Mouse (Mus musculus): ENCODE data around the gene Pced1a.

DNA sequence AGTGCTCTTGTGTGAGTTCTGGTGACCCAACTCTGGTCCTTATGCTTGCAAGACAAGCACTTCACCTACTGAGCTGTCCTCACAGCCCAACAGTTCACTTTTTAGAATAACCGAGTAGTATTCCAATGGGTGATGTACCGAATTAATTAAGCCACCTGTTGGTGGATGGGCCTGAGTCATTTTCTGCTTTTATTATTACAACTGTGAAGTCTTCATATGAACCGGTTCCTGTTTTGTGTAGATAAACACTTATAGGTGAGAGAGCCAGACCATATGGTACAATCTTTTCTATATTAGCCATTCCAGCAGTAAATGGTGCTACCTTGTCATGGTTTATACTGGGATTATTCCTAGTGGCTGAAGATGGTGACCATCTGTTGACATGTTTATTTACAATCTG, 11.7 kb downstream of the Pced1a start:
- no peak for TF ChIP-seq CTCF (IDR thresholded peaks at IDR 0.05; ENCODE audit: extremely low read depth, insufficient read length, insufficient replicate concordance, low read depth, low read length)
- TF ChIP-seq POLR2A (IDR thresholded peaks at IDR 0.05; ENCODE audit: low read depth, low read length): no peak

Data from small intestine, adult 2 months (tissue).